Mouse (Mus musculus) layer of hippocampus, postnatal 14 days (tissue): Measurements from ENCODE around the gene Morf4l2. TPM values are rescaled to one million over a fixed set of nuclear protein-coding genes. Genes with fewer than 3 reads are reported as not detected.
"Not testable (repeated sequence)": the region's sequence is repeated elsewhere in the genome, so short reads cannot be mapped to it uniquely, and the experiment has no call there.

Source experiments
- DNase-seq, 2 experiments: peaks; one replicate each; pipeline ENCODE4 v3.0.0; 2021 to 2022; ENCODE audit warnings: low spot score in 2 of 2, mixed read lengths in 1 of 2
- total RNA-seq, 2 experiments: library from RNA; stranded (reverse); gene quantifications; 2 replicates each; pipeline ENCODE4 v1.2.3; 2021

The Morf4l2 gene
- total RNA-seq, 2 experiments from 2014 or later = 411 to 425 TPM

GRCm38 (mm10) chrX:136707446-136708167 lies 35.9 kb downstream of the Morf4l2 start, which contains the start of gene Tceal1:
Gene Tceal1 (plus strand): TSS chrX:136707982.
- DNase-seq = peak; percentile 61 to 66

DNA sequence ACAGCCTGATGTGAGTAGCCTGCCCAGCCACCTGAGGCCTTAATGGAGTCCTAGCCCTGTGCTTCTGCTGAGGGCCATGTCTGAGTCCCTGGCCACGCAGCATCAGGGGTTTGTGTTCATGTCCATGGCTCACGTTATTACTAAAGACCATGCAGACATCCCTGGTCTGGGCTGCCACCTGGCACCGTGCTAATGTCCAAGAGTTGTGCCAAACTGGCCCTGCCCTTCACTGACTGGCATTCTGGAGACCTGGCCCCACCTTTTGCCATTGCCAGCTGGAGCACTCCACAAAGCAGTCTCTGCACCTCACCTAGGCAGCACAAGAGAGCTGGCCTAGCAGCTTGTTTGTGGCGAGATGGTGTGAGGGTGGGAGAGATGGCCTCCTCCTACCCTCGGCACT lies 50.3 kb downstream of the Morf4l2 start:
- no peak for DNase-seq

- DNase-seq = no peak
Measured at GRCm38 (mm10) chrX:136692294-136692675, 51.2 kb downstream of the Morf4l2 start.

DNA sequence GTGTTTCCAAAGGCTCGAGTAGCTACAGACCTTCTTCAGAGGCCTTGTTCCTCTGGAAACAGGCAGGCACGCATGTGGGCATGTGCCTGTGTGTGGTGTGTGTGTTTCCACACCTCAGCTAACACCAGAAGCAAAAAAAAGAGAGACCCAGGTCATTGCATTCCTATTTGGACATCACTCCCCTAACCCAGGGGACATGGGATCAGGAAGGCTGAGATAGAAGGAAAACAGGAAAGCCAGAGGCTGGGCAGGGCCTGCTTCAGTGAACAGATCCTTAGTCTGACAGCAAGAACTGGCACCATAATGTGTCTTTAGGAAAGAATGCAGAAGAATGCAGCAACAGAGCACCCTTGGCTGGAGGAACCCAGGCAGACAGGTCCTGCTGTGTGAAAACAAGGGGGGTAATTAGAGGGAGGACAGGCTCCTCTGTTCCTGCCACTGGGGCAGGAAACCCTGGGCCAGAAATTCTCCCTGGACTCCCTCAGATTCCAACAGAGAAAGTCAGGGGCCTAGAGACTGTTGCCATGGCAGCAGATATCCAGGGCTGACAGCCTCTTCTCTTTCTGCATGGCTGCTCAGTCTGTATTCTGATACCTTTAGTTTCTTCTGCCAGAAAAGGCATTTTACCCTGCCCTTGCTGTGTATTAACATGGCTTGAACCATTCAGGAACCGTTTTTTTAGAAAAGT lies 51.7 kb downstream of the Morf4l2 start:
- DNase-seq = not testable (repeated sequence)

Other genes with a start within 250 kb of the Morf4l2 start
- not detected for gene Kir3dl1, start 225.7 kb downstream of the Morf4l2 start, total RNA-seq
- under 1 TPM in 1 of 2 experiments, not detected in 1; 0.21 TPM for gene Kir3dl2, start 199.6 kb downstream of the Morf4l2 start, total RNA-seq
- gene Tceal3, start 152.8 kb downstream of the Morf4l2 start, total RNA-seq = 100 to 1,000 TPM; 130 to 142 TPM
- gene Tceal1, start 35.7 kb downstream of the Morf4l2 start, total RNA-seq = 10 to 100 TPM; 11.2 to 12.8 TPM
- not detected for gene Glra4, start 36.5 kb upstream of the Morf4l2 start, total RNA-seq
- 1,000 to 10,000 TPM; 1,032 to 1,112 TPM for gene Plp1, start 79.0 kb upstream of the Morf4l2 start, total RNA-seq
- gene Rab9b, start 125.1 kb upstream of the Morf4l2 start, total RNA-seq = 10 to 100 TPM; 16.8 to 29.6 TPM
- gene H2bfm, start 183.6 kb upstream of the Morf4l2 start, total RNA-seq = not detected
- 10 to 100 TPM; 17.3 to 55.7 TPM for gene Tmsb15b2, start 231.8 kb upstream of the Morf4l2 start, total RNA-seq
- gene Tmsb15l, start 233.2 kb upstream of the Morf4l2 start, total RNA-seq = 1 to 10 TPM; 2.9 to 4.3 TPM
- 1 to 10 TPM; 6.8 to 8.8 TPM for gene Tmsb15b1, start 233.2 kb upstream of the Morf4l2 start, total RNA-seq
- gene Zcchc18, start 249.5 kb upstream of the Morf4l2 start, total RNA-seq = 100 to 1,000 TPM; 229 to 257 TPM